Mouse (Mus musculus) gastrocnemius, postnatal 25 days (tissue): ENCODE measurements around the gene Glod4. TPM values are rescaled to one million over a fixed set of nuclear protein-coding genes. Genes with fewer than 3 reads are reported as not detected.

Source experiments
- DNase-seq: peaks from one replicate; pipeline ENCODE4 v3.0.0; 2022
- long read RNA-seq, 2 experiments: library from polyadenylated mRNA; stranded (forward); transcript quantifications; one replicate each; pipeline ENCODE4 v2.0.0; 2021
- total RNA-seq, 2 experiments: library from RNA; stranded (reverse); gene quantifications; 1 replicate in 1 of 2; 2 replicates in 1 of 2; pipeline ENCODE4 v1.2.3; 2021

Gene Glod4
- 10 to 100 TPM; 19.7 to 20.4 TPM for total RNA-seq
- long read RNA-seq, experiment 1, transcript Glod4-201 (9 exons, 1,434 nt) = major isoform, 48 of 55 reads
- long read RNA-seq, experiment 1, partial matches to known transcripts = 1 of 55 reads
- long read RNA-seq, experiment 1, other reads (novel, unspliced or antisense) = 6 of 55 reads
- long read RNA-seq, experiment 2, transcript Glod4-201 (9 exons, 1,434 nt) = major isoform, 65 of 71 reads
- long read RNA-seq, experiment 2, partial matches to known transcripts = 3 of 71 reads
- long read RNA-seq, experiment 2, other reads (novel, unspliced or antisense) = 3 of 71 reads

- peak; percentile 87 for DNase-seq
Measured at GRCm38 (mm10) chr11:76242901-76243810, at the start of gene Glod4, which contains the start of gene Mrm3. TSS of gene Glod4 (minus strand) at chr11:76243725. TSS of gene Mrm3 (plus strand) at chr11:76243715.

GRCm38 (mm10) chr11:76292831-76293230, 49.3 kb upstream of the Glod4 start:
- peak; percentile 43 for DNase-seq

- DNase-seq = peak; percentile 68
Measured at GRCm38 (mm10) chr11:76292398-76292797, 48.9 kb upstream of the Glod4 start.

GRCm38 (mm10) chr11:76291960-76292359, 48.4 kb upstream of the Glod4 start:
- DNase-seq = no peak

GRCm38 (mm10) chr11:76290367-76290766, 46.8 kb upstream of the Glod4 start:
- no peak for DNase-seq

GRCm38 (mm10) chr11:76288645-76289044, 45.1 kb upstream of the Glod4 start:
- no peak for DNase-seq

- DNase-seq = no peak
Measured at GRCm38 (mm10) chr11:76287301-76287700, 43.8 kb upstream of the Glod4 start.

GRCm38 (mm10) chr11:76286534-76287126, 43.1 kb upstream of the Glod4 start:
- no peak for DNase-seq

GRCm38 (mm10) chr11:76285431-76286075, 42.0 kb upstream of the Glod4 start:
- peak; percentile 55 for DNase-seq

GRCm38 (mm10) chr11:76283841-76284240, 40.3 kb upstream of the Glod4 start:
- DNase-seq = no peak

- DNase-seq = no peak
Measured at GRCm38 (mm10) chr11:76279971-76280370, 36.4 kb upstream of the Glod4 start.

GRCm38 (mm10) chr11:76278960-76279852, 35.7 kb upstream of the Glod4 start:
- no peak for DNase-seq

GRCm38 (mm10) chr11:76272440-76272839, 28.9 kb upstream of the Glod4 start:
- no peak for DNase-seq

GRCm38 (mm10) chr11:76268521-76269065, 25.1 kb upstream of the Glod4 start:
- DNase-seq = no peak

- DNase-seq = no peak
Measured at GRCm38 (mm10) chr11:76268001-76268459, 24.5 kb upstream of the Glod4 start.

GRCm38 (mm10) chr11:76267550-76267949, 24.0 kb upstream of the Glod4 start:
- no peak for DNase-seq

GRCm38 (mm10) chr11:76262611-76263351, 19.3 kb upstream of the Glod4 start:
- DNase-seq = no peak

- DNase-seq = no peak
Measured at GRCm38 (mm10) chr11:76261224-76261623, 17.7 kb upstream of the Glod4 start.

- DNase-seq = no peak
Measured at GRCm38 (mm10) chr11:76260208-76261050, 16.9 kb upstream of the Glod4 start.
